8 mouse cellular contexts compared by ENCODE assay signal in genomic region chr3:100702875-100703846, GRCm38 (mm10). TPM values are rescaled to one million over a fixed set of nuclear protein-coding genes. Genes with fewer than 3 reads are reported as not detected.
DNase-seq lines count a peak whose midpoint lies in the region; ATAC-seq lines count a peak whose summit lies in the region.

No protein-coding gene starts in this region.

- H3K4me3 ChIP-seq in embryonic facial prominence, embryonic 12.5 days = no peak overlapping the region
- no peak overlapping the region for H3K4me3 ChIP-seq in embryonic facial prominence, embryonic 10.5 days
- H3K4me3 ChIP-seq in stomach, embryonic 16.5 days (replicated peaks; ENCODE audit: low read length) = no peak overlapping the region
- H3K4me3 ChIP-seq in liver, embryonic 11.5 days (ENCODE audit: low read depth, low read length) = no peak overlapping the region

- WGBS in embryonic facial prominence, embryonic 12.5 days = 47% methylated on average over 15 of the region's 15 CpGs
- 75% methylated on average over 15 of the region's 15 CpGs for WGBS in embryonic facial prominence, embryonic 10.5 days
- WGBS in stomach, embryonic 16.5 days = 26% methylated on average over 15 of the region's 15 CpGs
- WGBS in liver, embryonic 11.5 days = 62% methylated on average over 15 of the region's 15 CpGs

- DNase-seq in embryonic facial prominence, embryonic 10.5 days (ENCODE audit: low spot score) = no peak
- DNase-seq in urinary bladder, postnatal 14 days (ENCODE audit: low spot score) = peak; percentile 46
- DNase-seq in urinary bladder, postnatal 10 days (ENCODE audit: low spot score) = no peak
- DNase-seq in kidney, postnatal 10 days = peak; percentile 74
- no peak for DNase-seq in liver, embryonic 11.5 days (ENCODE audit: low spot score)
- no peak for DNase-seq in urinary bladder, adult 2 months (ENCODE audit: low spot score)

- 0 out of 2 replicates have a peak overlapping the region, but pooled peaks have one; percentile 36 for H3K27ac ChIP-seq in embryonic facial prominence, embryonic 12.5 days
- no peak overlapping the region for H3K27ac ChIP-seq in embryonic facial prominence, embryonic 10.5 days (replicated peaks)
- H3K27ac ChIP-seq in stomach, embryonic 16.5 days (ENCODE audit: low read length) = peak overlapping the region; percentile 41; the same call in 1 of the 2 replicates
- H3K27ac ChIP-seq in liver, embryonic 11.5 days (ENCODE audit: low read depth, low read length) = no peak overlapping the region

- 0 out of 2 replicates have a peak, but pooled peaks have one; percentile 52 for ATAC-seq in embryonic facial prominence, embryonic 12.5 days (ENCODE audit: insufficient number of reproducible peaks, insufficient read depth, low FRiP score, low TSS enrichment)
- ATAC-seq in stomach, embryonic 16.5 days (ENCODE audit: insufficient read depth, low FRiP score) = peak; percentile 46; the same call in 1 of the 2 replicates
- no peak for ATAC-seq in liver, embryonic 11.5 days (replicated peaks; ENCODE audit: low FRiP score)

- no peaks in the 10 kb centered on the region for H3K9me3 ChIP-seq in embryonic facial prominence, embryonic 12.5 days
- no peaks in the 10 kb centered on the region for H3K9me3 ChIP-seq in embryonic facial prominence, embryonic 10.5 days
- no peaks in the 10 kb centered on the region for H3K9me3 ChIP-seq in stomach, embryonic 16.5 days (replicated peaks; ENCODE audit: control insufficient read depth, low read length)
- H3K9me3 ChIP-seq in liver, embryonic 11.5 days (ENCODE audit: control insufficient read depth, low read length) = no peaks in the 10 kb centered on the region

- H3K36me3 ChIP-seq in embryonic facial prominence, embryonic 12.5 days = no peaks in the 10 kb centered on the region
- no peaks in the 10 kb centered on the region for H3K36me3 ChIP-seq in embryonic facial prominence, embryonic 10.5 days (replicated peaks)
- H3K36me3 ChIP-seq in stomach, embryonic 16.5 days (ENCODE audit: control insufficient read depth, insufficient read depth, low read length) = no peaks in the 10 kb centered on the region
- no peaks in the 10 kb centered on the region for H3K36me3 ChIP-seq in liver, embryonic 11.5 days (ENCODE audit: control insufficient read depth, insufficient read depth, low read length)

- H3K4me2 ChIP-seq in embryonic facial prominence, embryonic 12.5 days (replicated peaks) = no peak overlapping the region
- peak overlapping the region; percentile 8; the same call in 1 of the 2 replicates for H3K4me2 ChIP-seq in stomach, embryonic 16.5 days (ENCODE audit: low read depth, low read length)
- H3K4me2 ChIP-seq in liver, embryonic 11.5 days = no peak overlapping the region

- peaks cover 16% of the 10 kb centered on the region for H3K4me1 ChIP-seq in embryonic facial prominence, embryonic 12.5 days
- peaks cover 14% of the 10 kb centered on the region for H3K4me1 ChIP-seq in embryonic facial prominence, embryonic 10.5 days
- peaks cover 20% of the 10 kb centered on the region for H3K4me1 ChIP-seq in stomach, embryonic 16.5 days (ENCODE audit: control insufficient read depth, insufficient read depth, low read length)
- H3K4me1 ChIP-seq in liver, embryonic 11.5 days (replicated peaks; ENCODE audit: control insufficient read depth, insufficient read depth, low read length) = no peaks in the 10 kb centered on the region

- H3K9ac ChIP-seq in embryonic facial prominence, embryonic 12.5 days = no peak overlapping the region
- H3K9ac ChIP-seq in stomach, embryonic 16.5 days (ENCODE audit: low read length) = no peak overlapping the region
- H3K9ac ChIP-seq in liver, embryonic 11.5 days (ENCODE audit: low read depth, low read length) = no peak overlapping the region

- no peaks in the 10 kb centered on the region for H3K27me3 ChIP-seq in embryonic facial prominence, embryonic 12.5 days
- H3K27me3 ChIP-seq in embryonic facial prominence, embryonic 10.5 days (replicated peaks; ENCODE audit: low read depth, poor library complexity, severe bottlenecking) = no peaks in the 10 kb centered on the region
- no peaks in the 10 kb centered on the region for H3K27me3 ChIP-seq in stomach, embryonic 16.5 days (ENCODE audit: control insufficient read depth, insufficient read depth, low read length)
- H3K27me3 ChIP-seq in liver, embryonic 11.5 days (replicated peaks; ENCODE audit: control insufficient read depth, insufficient read depth, low read length) = no peaks in the 10 kb centered on the region

RNA-seq across cellular contexts. Expression of gene Man1a2, which starts 17.9 kb away (rescaled TPM):
- polyA plus RNA-seq in embryonic facial prominence, embryonic 12.5 days (2016; fragmentation: Nextera tagmentation; extraction: Ambion mirVana) = 83.0 and 94.5 TPM in 2 replicates
- polyA plus RNA-seq in embryonic facial prominence, embryonic 10.5 days (2016; fragmentation: Nextera tagmentation; extraction: Ambion mirVana) = 57.8 and 65.6 TPM in 2 replicates
- polyA plus RNA-seq in stomach, embryonic 16.5 days (2015; fragmentation: Nextera tagmentation; extraction: Ambion mirVana) = 41.6 and 43.4 TPM in 2 replicates
- 62.8 and 64.3 TPM in 2 replicates for polyA plus RNA-seq in liver, embryonic 11.5 days (2014; fragmentation: Nextera tagmentation; extraction: Ambion mirVana)
- polyA plus RNA-seq in urinary bladder, adult 2 months (2012; rRNA removed) = 16.6 and 20.7 TPM in 2 replicates

Comparison
In these comparisons a context has a peak if more than half of its experiments do, and no peak if none do; other contexts are left out.
1. H3K27ac ChIP-seq: peak in embryonic facial prominence, embryonic 12.5 days (single experiment) and stomach, embryonic 16.5 days (single experiment); none in embryonic facial prominence, embryonic 10.5 days (single experiment) and liver, embryonic 11.5 days (single experiment).
2. DNase-seq: peak in urinary bladder, postnatal 14 days (single experiment) and kidney, postnatal 10 days (single experiment); none in embryonic facial prominence, embryonic 10.5 days (single experiment), urinary bladder, postnatal 10 days (single experiment), liver, embryonic 11.5 days (single experiment) and urinary bladder, adult 2 months (single experiment).